Mouse (Mus musculus) small intestine, adult 2 months (tissue): ENCODE data around the gene Cbfa2t3.

ENCODE experiments used
- CTCF ChIP-seq: fragments of 200-500 bp; IDR thresholded peaks from 2 replicates; pipeline ENCODE4 v1.5.1; 2012; ENCODE audit warnings: low read depth, mild to moderate bottlenecking, control low read depth, inconsistent platforms, low read length, moderate library complexity, mixed read lengths; ENCODE audit not compliant: insufficient replicate concordance, insufficient read length; ENCODE audit errors: extremely low read depth
- POLR2A ChIP-seq: fragments of 200-500 bp; IDR thresholded peaks from 2 replicates; pipeline ENCODE4 v1.6.1; 2012; ENCODE audit warnings: low read depth, mild to moderate bottlenecking, control low read depth, inconsistent platforms, low read length, moderate library complexity

- no peak for TF ChIP-seq POLR2A
- TF ChIP-seq CTCF = no peak
Measured at GRCm38 (mm10) chr8:122648192-122648970, 50.5 kb downstream of the Cbfa2t3 start.
